Mouse (Mus musculus) embryo, embryonic 10.5 days (tissue): ENCODE data around the gene 1700024P04Rik.
"Not testable (repeated sequence)": the region's sequence is repeated elsewhere in the genome, so short reads cannot be mapped to it uniquely, and the experiment has no call there.

Experiments
- DNase-seq: peaks from one replicate; pipeline ENCODE4 v3.0.0-alpha.2; 2015; ENCODE audit warnings: low spot score

Gene 1700024P04Rik

GRCm38 (mm10) chr13:98984465-98984864 lies at the start of gene 1700024P04Rik:
Gene 1700024P04Rik (minus strand): TSS chr13:98984565.
- no peak for DNase-seq

- DNase-seq: no peak
These were observed 47.2 kb upstream of the 1700024P04Rik start for GRCm38 (mm10) chr13:99031223-99032216.

GRCm38 (mm10) chr13:99030579-99031200 lies 46.3 kb upstream of the 1700024P04Rik start:
- DNase-seq: no peak

GRCm38 (mm10) chr13:99025268-99025667 lies 40.9 kb upstream of the 1700024P04Rik start:
- no peak for DNase-seq

- no peak for DNase-seq
These were observed 37.7 kb upstream of the 1700024P04Rik start for GRCm38 (mm10) chr13:99022036-99022435.

- no peak for DNase-seq
These were observed 36.8 kb upstream of the 1700024P04Rik start for GRCm38 (mm10) chr13:99021181-99021580.

GRCm38 (mm10) chr13:99019831-99020669 lies 35.7 kb upstream of the 1700024P04Rik start:
- no peak for DNase-seq

GRCm38 (mm10) chr13:99018526-99019201 lies 34.3 kb upstream of the 1700024P04Rik start:
- peak; percentile 77 for DNase-seq

- no peak for DNase-seq
These were observed 32.3 kb upstream of the 1700024P04Rik start for GRCm38 (mm10) chr13:99016696-99017095.

- DNase-seq: no peak
These were observed 28.5 kb upstream of the 1700024P04Rik start for GRCm38 (mm10) chr13:99012891-99013290.

GRCm38 (mm10) chr13:99008013-99008412 lies 23.6 kb upstream of the 1700024P04Rik start:
- DNase-seq: no peak

- no peak for DNase-seq
These were observed 22.2 kb upstream of the 1700024P04Rik start for GRCm38 (mm10) chr13:99006389-99007099.

GRCm38 (mm10) chr13:99001652-99002051 lies 17.3 kb upstream of the 1700024P04Rik start:
- not testable (repeated sequence) for DNase-seq

- DNase-seq: no peak
These were observed 12.7 kb upstream of the 1700024P04Rik start for GRCm38 (mm10) chr13:98997025-98997424.

GRCm38 (mm10) chr13:98977070-98977785 lies 7.1 kb downstream of the 1700024P04Rik start:
- no peak for DNase-seq

- not testable (repeated sequence) for DNase-seq
These were observed 8.3 kb downstream of the 1700024P04Rik start for GRCm38 (mm10) chr13:98976022-98976421.

GRCm38 (mm10) chr13:98972090-98972489 lies 12.3 kb downstream of the 1700024P04Rik start:
- no peak for DNase-seq

- no peak for DNase-seq
These were observed 12.7 kb downstream of the 1700024P04Rik start for GRCm38 (mm10) chr13:98971641-98972040.

GRCm38 (mm10) chr13:98968517-98968916 lies 15.8 kb downstream of the 1700024P04Rik start:
- DNase-seq: no peak

- DNase-seq: no peak
These were observed 16.4 kb downstream of the 1700024P04Rik start for GRCm38 (mm10) chr13:98967942-98968341.
